Mouse (Mus musculus): ENCODE measurements around the gene Fam180a.

Fam180a gene

GRCm38 (mm10) chr6:35265580-35266278 is 60.2 kb downstream of the Fam180a start:
- no peak for DNase-seq (ENCODE audit: low read depth, low spot score)

Measured in CD4-positive helper T cell, adult 2 months (primary cell).